Mouse (Mus musculus) MEL (cell line): ENCODE results near the gene Il23r. TPM values are rescaled to one million over a fixed set of nuclear protein-coding genes. Genes with fewer than 3 reads are reported as not detected.

Source experiments
- DNase-seq: peaks from one replicate; pipeline ENCODE4 v3.0.0; 2011; ENCODE audit warnings: low read depth, low spot score
- H3K27ac ChIP-seq: 2 replicates; pipeline ENCODE4 v1.5.1; 2012; ENCODE audit warnings: low read depth, mild to moderate bottlenecking, control low read depth, low read length, moderate library complexity; ENCODE audit not compliant: control insufficient read depth
- H3K27me3 ChIP-seq, 2 experiments: fragments of 150-350 bp in 1 of 2; sonication (generic) in 1 of 2; 2 replicates each; pipeline ENCODE4 v1.6.1; 2012; ENCODE audit warnings: low read length in 2 of 2, mild to moderate bottlenecking in 2 of 2, improper control_type of control experiment in 1 of 2, moderate library complexity in 1 of 2; ENCODE audit not compliant: insufficient read depth in 2 of 2, control insufficient read depth in 1 of 2
- H3K36me3 ChIP-seq, 2 experiments: 2 replicates each; pipeline ENCODE4 v1.6.1; 2012 to 2014; ENCODE audit warnings: low read length in 2 of 2, improper control_type of control experiment in 1 of 2, inconsistent platforms in 1 of 2, mild to moderate bottlenecking in 1 of 2; ENCODE audit not compliant: insufficient read depth in 2 of 2, control insufficient read depth in 1 of 2
- H3K4me1 ChIP-seq, 2 experiments: fragments of 150-350 bp in 1 of 2; sonication (generic) in 1 of 2; 2 replicates each; pipeline ENCODE4 v1.6.1; 2012; ENCODE audit warnings: low read length in 2 of 2, improper control_type of control experiment in 1 of 2, mild to moderate bottlenecking in 1 of 2; ENCODE audit not compliant: insufficient read depth in 2 of 2, control insufficient read depth in 1 of 2
- H3K4me3 ChIP-seq, 2 experiments: fragments of 150-350 bp in 1 of 2; sonication (generic) in 1 of 2; 2 replicates each; pipeline ENCODE4 v1.5.1; 2012; ENCODE audit warnings: low read depth in 2 of 2, low read length in 2 of 2, mild to moderate bottlenecking in 2 of 2, moderate library complexity in 2 of 2, control low read depth in 1 of 2, improper control_type of control experiment in 1 of 2; ENCODE audit not compliant: control insufficient read depth in 1 of 2, insufficient read depth in 1 of 2
- H3K79me2 ChIP-seq: 2 replicates; pipeline ENCODE4 v1.6.1; 2012; ENCODE audit warnings: mild to moderate bottlenecking, low read length, moderate library complexity; ENCODE audit not compliant: control insufficient read depth, poor library complexity, insufficient read depth
- H3K9ac ChIP-seq: 2 replicates; pipeline ENCODE4 v1.6.1; 2012; ENCODE audit warnings: low read depth, mild to moderate bottlenecking, control low read depth, low read length, moderate library complexity; ENCODE audit not compliant: control insufficient read depth, poor library complexity, severe bottlenecking
- H3K9me3 ChIP-seq: fragments of 150-350 bp; sonication (generic); replicated peaks from 2 replicates; pipeline ENCODE4 v1.6.1; 2012; ENCODE audit warnings: mild to moderate bottlenecking, low read length, improper control_type of control experiment, moderate library complexity; ENCODE audit not compliant: insufficient read depth
- BHLHE40 ChIP-seq: IDR thresholded peaks from 2 replicates; pipeline ENCODE4 v1.6.1; 2012; ENCODE audit warnings: low read depth, mild to moderate bottlenecking, inconsistent platforms, low read length, improper control_type of control experiment, borderline replicate concordance
- ETS1 ChIP-seq: IDR thresholded peaks from 2 replicates; pipeline ENCODE4 v1.6.1; 2012; ENCODE audit warnings: low read depth, mild to moderate bottlenecking, inconsistent platforms, low read length, improper control_type of control experiment, moderate library complexity
- GABPA ChIP-seq: IDR thresholded peaks from 2 replicates; pipeline ENCODE4 v1.6.1; 2012; ENCODE audit warnings: low read depth, mild to moderate bottlenecking, inconsistent platforms, low read length, improper control_type of control experiment, moderate library complexity
- HCFC1 ChIP-seq: IDR thresholded peaks from 2 replicates; pipeline ENCODE4 v1.6.1; 2012; ENCODE audit warnings: low read depth, mild to moderate bottlenecking, inconsistent platforms, low read length, improper control_type of control experiment, moderate library complexity
- KAT2A ChIP-seq: conservative IDR thresholded peaks from 2 replicates; pipeline ENCODE4 v1.6.1; 2012; ENCODE audit warnings: low read depth, low read length, improper control_type of control experiment, inconsistent platforms
- MAX ChIP-seq: IDR thresholded peaks from 2 replicates; pipeline ENCODE4 v1.6.1; 2011; ENCODE audit warnings: low read length, improper control_type of control experiment
- MAZ ChIP-seq: IDR thresholded peaks from 2 replicates; pipeline ENCODE4 v1.6.1; 2012; ENCODE audit warnings: low read depth, mild to moderate bottlenecking, inconsistent platforms, low read length, improper control_type of control experiment
- MEF2A ChIP-seq: IDR thresholded peaks from 2 replicates; pipeline ENCODE4 v1.6.1; 2014; ENCODE audit warnings: low read depth, mild to moderate bottlenecking, inconsistent platforms, low read length, improper control_type of control experiment; ENCODE audit not compliant: poor library complexity, insufficient replicate concordance, severe bottlenecking; ENCODE audit errors: extremely low read depth
- MYB ChIP-seq: IDR thresholded peaks from 2 replicates; pipeline ENCODE4 v1.6.1; 2011; ENCODE audit warnings: mild to moderate bottlenecking, low read depth, low read length, improper control_type of control experiment
- POLR2A ChIP-seq, 2 experiments: IDR thresholded peaks; 2 replicates each; pipeline ENCODE4 v1.6.1; 2011 to 2012; ENCODE audit warnings: low read length in 2 of 2, mild to moderate bottlenecking in 2 of 2, control low read depth in 1 of 2, improper control_type of control experiment in 1 of 2, low read depth in 1 of 2, moderate library complexity in 1 of 2; ENCODE audit not compliant: control insufficient read depth in 1 of 2, insufficient read depth in 1 of 2, poor library complexity in 1 of 2
- POLR2AphosphoS2 ChIP-seq: IDR thresholded peaks from 2 replicates; pipeline ENCODE4 v1.6.1; 2011; ENCODE audit warnings: low read length, improper control_type of control experiment
- SIN3A ChIP-seq: IDR thresholded peaks from 2 replicates; pipeline ENCODE4 v1.6.1; 2012; ENCODE audit warnings: low read length, improper control_type of control experiment, inconsistent platforms
- TAL1 ChIP-seq: IDR thresholded peaks from 2 replicates; pipeline ENCODE4 v1.6.1; 2012; ENCODE audit warnings: mild to moderate bottlenecking, inconsistent platforms, low read length, moderate library complexity, mixed read lengths
- UBTF ChIP-seq: IDR thresholded peaks from 2 replicates; pipeline ENCODE4 v1.6.1; 2012; ENCODE audit warnings: low read depth, mild to moderate bottlenecking, inconsistent platforms, low read length, improper control_type of control experiment, moderate library complexity, borderline replicate concordance; ENCODE audit not compliant: insufficient read depth
- USF1 ChIP-seq: IDR thresholded peaks from 2 replicates; pipeline ENCODE4 v1.6.1; 2014; ENCODE audit warnings: low read depth, mild to moderate bottlenecking, inconsistent platforms, low read length, improper control_type of control experiment, moderate library complexity
- ZC3H11A ChIP-seq: IDR thresholded peaks from 2 replicates; pipeline ENCODE4 v1.6.1; 2012; ENCODE audit warnings: low read depth, mild to moderate bottlenecking, inconsistent platforms, low read length, improper control_type of control experiment
- ZNF384 ChIP-seq: IDR thresholded peaks from 2 replicates; pipeline ENCODE4 v1.6.1; 2012; ENCODE audit warnings: low read depth, mild to moderate bottlenecking, inconsistent platforms, low read length, improper control_type of control experiment
- polyA plus RNA-seq, 2 experiments: library from polyadenylated mRNA; stranded (reverse) in 1 of 2; unstranded in 1 of 2; fragments of >175 nt in 1 of 2; fragments of >200 nt in 1 of 2; gene quantifications; 2 replicates each; pipeline versions ENCODE4 v1.2.1 to v1.2.4; 2012; ENCODE audit warnings: low replicate concordance in 2 of 2, low read depth in 1 of 2; ENCODE audit not compliant: insufficient read length in 2 of 2, insufficient read depth in 1 of 2, missing spikeins in 1 of 2
- total RNA-seq: library from RNA; depleted of rRNA; stranded (reverse); fragments of 300-350 nt; gene quantifications from 2 replicates; pipeline ENCODE4 v1.2.3, GENCODE M21; 2012

The Il23r gene
- total and polyA plus RNA-seq, 3 experiments = not detected

- no peak for TF ChIP-seq MAX
- no peak for TF ChIP-seq MAZ
- TF ChIP-seq, all 39 proteins: peak for 0
- no peak for DNase-seq
- no peaks in the 10 kb centered on the region for H3K9me3 ChIP-seq
These were observed 54.6 kb downstream of the Il23r start for GRCm38 (mm10) chr6:67437028-67437427.

GRCm38 (mm10) chr6:67436295-67436694 is 55.4 kb downstream of the Il23r start:
- TF ChIP-seq ZC3H11A = no peak
- no peak for TF ChIP-seq KAT2A
- TF ChIP-seq UBTF = no peak
- no peak for TF ChIP-seq BHLHE40
- TF ChIP-seq GABPA = no peak
- no peak for TF ChIP-seq MYB
- TF ChIP-seq TAL1 = no peak
- TF ChIP-seq SIN3A = no peak
- TF ChIP-seq ETS1 = no peak
- TF ChIP-seq MEF2A = no peak
- no peak for TF ChIP-seq POLR2AphosphoS2
- TF ChIP-seq USF1 = no peak
- TF ChIP-seq POLR2A (IDR thresholded peaks at IDR 0.05; ENCODE audit: control insufficient read depth in 1 of 2, insufficient read depth in 1 of 2, low read depth in 1 of 2, low read length in 2 of 2, poor library complexity in 1 of 2) = no peak
- no peak for TF ChIP-seq ZNF384
- no peak for TF ChIP-seq HCFC1
- TF ChIP-seq MAX = no peak
- TF ChIP-seq, all 39 proteins: peak for 0

More at GRCm38 (mm10) chr6:67437028-67437427, 54.6 kb downstream of the Il23r start:
- Histone ChIP-seq H3K27ac (no peak overlapping the region), H3K4me1 (no peaks in the 10 kb centered on the region), H3K36me3 (no peaks in the 10 kb centered on the region), H3K9ac (no peak overlapping the region), H3K79me2 (no peaks in the 10 kb centered on the region), H3K4me3 (no peak overlapping the region), H3K27me3 (peaks cover 0 to 3% of the 10 kb centered on the region in 2 experiments; a peak in 3 of 4 replicates)

More at GRCm38 (mm10) chr6:67436295-67436694, 55.4 kb downstream of the Il23r start:
- Histone ChIP-seq H3K9ac (no peak overlapping the region), H3K4me1 (no peaks in the 10 kb centered on the region), H3K27me3 (peaks cover 0 to 3% of the 10 kb centered on the region in 2 experiments; a peak in 3 of 4 replicates), H3K27ac (no peak overlapping the region), H3K9me3 (no peaks in the 10 kb centered on the region), H3K79me2 (no peaks in the 10 kb centered on the region), H3K4me3 (no peak overlapping the region), H3K36me3 (no peaks in the 10 kb centered on the region)
- no peak for DNase-seq
